Mouse (Mus musculus) small intestine, adult 2 months (tissue): ENCODE data around the gene Pou2f3.

Experiments used
- CTCF ChIP-seq: fragments of 200-500 bp; IDR thresholded peaks from 2 replicates; pipeline ENCODE4 v1.5.1; 2012; ENCODE audit warnings: low read depth, mild to moderate bottlenecking, control low read depth, inconsistent platforms, low read length, moderate library complexity, mixed read lengths; ENCODE audit not compliant: insufficient replicate concordance, insufficient read length; ENCODE audit errors: extremely low read depth
- POLR2A ChIP-seq: fragments of 200-500 bp; IDR thresholded peaks from 2 replicates; pipeline ENCODE4 v1.6.1; 2012; ENCODE audit warnings: low read depth, mild to moderate bottlenecking, control low read depth, inconsistent platforms, low read length, moderate library complexity

- no peak for TF ChIP-seq CTCF
- TF ChIP-seq POLR2A = no peak
Observed at GRCm38 (mm10) chr9:43240594-43240900, 30.4 kb upstream of the Pou2f3 start.
